Mouse (Mus musculus) midbrain, embryonic 14.5 days (tissue): ENCODE results near the gene Heatr5b. TPM values are rescaled to one million over a fixed set of nuclear protein-coding genes. Genes with fewer than 3 reads are reported as not detected.

Experiments
- ATAC-seq: fragments of 200-750 bp; cut with Nextera tagmentation; 2 replicates; pipeline ENCODE4 v1.8.0; 2017; ENCODE audit warnings: moderate number of reproducible peaks, moderate library complexity; ENCODE audit not compliant: low FRiP score, low TSS enrichment
- DNase-seq: peaks from one replicate; pipeline ENCODE4 v3.0.0-alpha.2; 2015
- H3K27ac ChIP-seq: fragments of 300-500 bp; sonication (generic); replicated peaks from 2 replicates; pipeline ENCODE4 v1.5.1; 2014; ENCODE audit warnings: mild to moderate bottlenecking, low read depth, low read length, moderate library complexity
- H3K27me3 ChIP-seq: fragments of 300-500 bp; sonication (generic); 2 replicates; pipeline ENCODE4 v1.6.1; 2014; ENCODE audit warnings: low read length, control low read depth, mixed read lengths; ENCODE audit not compliant: control insufficient read depth, insufficient read depth
- H3K36me3 ChIP-seq: fragments of 300-500 bp; sonication (generic); 2 replicates; pipeline ENCODE4 v1.6.1; 2014; ENCODE audit warnings: low read length, control low read depth; ENCODE audit not compliant: control insufficient read depth, insufficient read depth
- H3K4me1 ChIP-seq: fragments of 300-500 bp; sonication (generic); 2 replicates; pipeline ENCODE4 v1.6.1; 2014; ENCODE audit warnings: mild to moderate bottlenecking, antibody characterized with exemption, low read length, control low read depth; ENCODE audit not compliant: control insufficient read depth, insufficient read depth
- H3K4me2 ChIP-seq: fragments of 300-500 bp; sonication (generic); 2 replicates; pipeline ENCODE4 v1.6.1; 2014; ENCODE audit warnings: mild to moderate bottlenecking, low read length, moderate library complexity
- H3K4me3 ChIP-seq: fragments of 300-500 bp; sonication (generic); replicated peaks from 2 replicates; pipeline ENCODE4 v1.5.1; 2014; ENCODE audit warnings: low read depth, low read length
- H3K9ac ChIP-seq: fragments of 300-500 bp; sonication (generic); replicated peaks from 2 replicates; pipeline ENCODE4 v1.6.1; 2014; ENCODE audit warnings: mild to moderate bottlenecking, low read length, moderate library complexity
- H3K9me3 ChIP-seq: fragments of 300-500 bp; sonication (generic); 2 replicates; pipeline ENCODE4 v1.6.1; 2016; ENCODE audit warnings: low read length, control low read depth, mixed read lengths; ENCODE audit not compliant: control insufficient read depth
- WGBS: fragments of 180-500 bp; shearing (Covaris S2); extraction: QIAGEN DNeasy Blood & Tissue Kit; methylation state at CpG from one replicate; pipeline ENCODE4 v1.1.7; 2014; 5-methylcytosine and 5-hydroxymethylcytosine counted together
- polyA plus RNA-seq: library from polyadenylated mRNA; unstranded; fragments of >200 nt; fragmentation: Nextera tagmentation; extraction: Ambion mirVana; gene quantifications from 2 replicates; pipeline ENCODE4 v1.2.1, GENCODE M21; 2014

Heatr5b gene
- polyA plus RNA-seq, 1 experiment from 2014 or later = 21.1 TPM

DNA sequence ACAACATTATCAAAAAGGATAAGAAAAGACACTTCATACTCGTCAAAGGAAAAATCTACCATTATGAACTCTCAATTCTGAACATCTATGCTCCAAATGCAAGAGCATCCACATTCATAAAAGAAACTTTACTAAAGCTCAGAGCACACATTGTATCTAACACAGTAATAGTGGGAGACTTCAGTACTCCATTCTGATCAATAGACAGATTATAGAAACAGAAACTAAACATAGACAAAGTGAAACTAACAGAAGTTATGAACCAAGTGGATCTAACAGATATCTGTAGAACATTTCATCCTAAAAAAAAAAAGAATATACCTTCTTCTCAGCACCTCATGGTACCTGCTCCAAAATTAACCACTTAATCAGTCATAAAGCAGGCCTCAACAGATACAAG lies 56.4 kb downstream of the Heatr5b start:
- H3K4me3 ChIP-seq = no peak overlapping the region
- 98% methylated on average over 1 of the region's 1 CpGs for WGBS
- no peaks in the 10 kb centered on the region for H3K9me3 ChIP-seq
- H3K27me3 ChIP-seq = no peaks in the 10 kb centered on the region
- H3K4me2 ChIP-seq = no peak overlapping the region
- no peak overlapping the region for H3K9ac ChIP-seq
- no peak for DNase-seq
- ATAC-seq = no peak
- H3K4me1 ChIP-seq = no peaks in the 10 kb centered on the region
- H3K27ac ChIP-seq = no peak overlapping the region
- H3K36me3 ChIP-seq = peaks cover 28% of the 10 kb centered on the region

DNA sequence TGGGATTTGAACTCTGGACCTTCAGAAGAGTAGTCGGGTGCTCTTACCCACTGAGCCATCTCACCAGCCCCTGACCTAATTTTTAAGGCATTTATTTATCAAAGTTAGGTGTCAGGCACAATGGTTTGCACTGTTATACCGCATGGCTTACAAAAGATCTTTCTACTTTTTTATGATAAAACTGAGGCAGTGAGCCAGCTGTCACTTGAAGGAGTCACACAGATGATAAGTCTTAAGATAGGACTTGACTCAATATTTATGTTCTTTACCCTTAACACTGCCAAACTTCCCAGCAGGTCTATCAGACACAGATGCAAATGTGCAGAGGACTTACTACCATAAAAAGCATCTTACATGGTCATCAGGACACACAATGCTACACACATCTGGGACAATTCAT lies 62.8 kb downstream of the Heatr5b start:
- Histone ChIP-seq H3K4me2 (no peak overlapping the region), H3K9ac (no peak overlapping the region), H3K27ac (no peak overlapping the region), H3K36me3 (peaks cover 56% of the 10 kb centered on the region), H3K4me3 (no peak overlapping the region), H3K9me3 (no peaks in the 10 kb centered on the region), H3K4me1 (no peaks in the 10 kb centered on the region), H3K27me3 (no peaks in the 10 kb centered on the region)
- DNase-seq (no peak), ATAC-seq (no peak)
- WGBS = 94% methylated on average over 2 of the region's 2 CpGs

DNA sequence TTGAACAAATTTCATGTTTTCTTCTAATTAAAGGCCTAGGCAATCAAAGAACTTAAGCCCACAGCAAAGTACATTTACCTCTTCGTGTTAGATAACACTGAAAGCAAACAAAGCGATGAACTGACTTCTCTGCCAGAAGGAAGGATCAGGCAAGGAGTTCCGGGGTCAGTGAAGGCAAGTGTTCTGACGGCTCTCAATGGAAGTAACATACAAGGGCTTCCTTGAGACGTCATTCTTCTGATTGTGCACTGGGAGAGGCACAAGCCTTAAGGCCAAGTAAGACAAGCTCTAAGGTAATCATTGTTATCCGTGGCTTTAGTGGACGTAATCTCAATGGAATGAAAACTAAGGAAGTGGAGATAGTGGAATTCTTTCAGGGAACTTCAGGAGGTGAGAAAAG lies 64.2 kb downstream of the Heatr5b start:
- no peak overlapping the region for H3K27ac ChIP-seq
- H3K4me3 ChIP-seq = no peak overlapping the region
- H3K36me3 ChIP-seq = peaks cover 60% of the 10 kb centered on the region
- ATAC-seq (no peak), DNase-seq (no peak)
- no peak overlapping the region for H3K4me2 ChIP-seq
- WGBS = 86% methylated on average over 7 of the region's 7 CpGs
- no peak overlapping the region for H3K9ac ChIP-seq
- no peaks in the 10 kb centered on the region for H3K4me1 ChIP-seq
- H3K9me3 ChIP-seq = no peaks in the 10 kb centered on the region
- no peaks in the 10 kb centered on the region for H3K27me3 ChIP-seq

DNA sequence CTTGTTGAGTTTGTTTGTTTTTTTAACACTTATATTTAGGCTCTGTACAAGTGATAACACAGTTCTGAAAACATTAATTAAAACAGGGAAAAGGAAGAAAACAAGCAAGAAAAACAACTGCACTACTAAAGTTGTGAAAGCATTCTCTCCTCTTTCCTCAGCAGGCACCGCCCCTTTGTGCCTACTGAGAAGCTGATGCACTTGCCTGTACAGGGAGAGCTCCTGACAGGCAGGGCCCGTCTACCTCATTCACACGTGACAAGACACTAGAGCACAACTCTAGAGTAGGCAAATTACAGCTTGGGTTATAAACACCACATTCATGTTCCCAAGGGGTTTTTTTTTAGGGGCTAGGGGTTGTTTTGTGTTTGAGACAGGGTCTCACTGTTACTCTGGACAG lies 65.8 kb downstream of the Heatr5b start:
- Histone ChIP-seq H3K4me1 (no peaks in the 10 kb centered on the region), H3K27ac (no peak overlapping the region), H3K4me2 (no peak overlapping the region), H3K9me3 (no peaks in the 10 kb centered on the region), H3K36me3 (peaks cover 71% of the 10 kb centered on the region), H3K4me3 (no peak overlapping the region), H3K9ac (no peak overlapping the region), H3K27me3 (no peaks in the 10 kb centered on the region)
- ATAC-seq (no peak), DNase-seq (no peak)
- 86% methylated on average over 3 of the region's 3 CpGs for WGBS

DNA sequence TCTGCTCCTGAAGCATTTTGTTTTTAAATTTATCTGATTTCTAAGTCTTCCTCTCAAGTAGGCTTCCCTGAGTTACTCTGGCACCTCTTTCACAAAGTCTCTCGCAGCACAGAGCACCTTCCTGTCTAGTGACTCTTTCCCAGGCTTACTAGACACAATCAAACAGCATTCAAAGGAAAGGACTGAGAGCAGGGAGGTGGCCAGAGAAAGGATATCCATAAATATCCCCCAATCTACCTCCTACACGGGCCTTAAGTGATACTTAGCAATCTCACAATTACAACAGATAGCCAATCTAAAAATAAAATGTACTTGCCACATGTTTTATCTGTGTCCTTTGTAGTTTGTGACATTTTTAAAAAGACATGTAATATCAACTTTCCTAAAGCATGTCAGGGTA lies 66.2 kb downstream of the Heatr5b start:
- ATAC-seq = no peak
- H3K9ac ChIP-seq = no peak overlapping the region
- WGBS = 88% methylated on average over 2 of the region's 2 CpGs
- H3K4me2 ChIP-seq = no peak overlapping the region
- no peak for DNase-seq
- no peaks in the 10 kb centered on the region for H3K27me3 ChIP-seq
- H3K9me3 ChIP-seq = no peaks in the 10 kb centered on the region
- peaks cover 75% of the 10 kb centered on the region for H3K36me3 ChIP-seq
- no peak overlapping the region for H3K27ac ChIP-seq
- H3K4me3 ChIP-seq = no peak overlapping the region
- no peaks in the 10 kb centered on the region for H3K4me1 ChIP-seq

DNA sequence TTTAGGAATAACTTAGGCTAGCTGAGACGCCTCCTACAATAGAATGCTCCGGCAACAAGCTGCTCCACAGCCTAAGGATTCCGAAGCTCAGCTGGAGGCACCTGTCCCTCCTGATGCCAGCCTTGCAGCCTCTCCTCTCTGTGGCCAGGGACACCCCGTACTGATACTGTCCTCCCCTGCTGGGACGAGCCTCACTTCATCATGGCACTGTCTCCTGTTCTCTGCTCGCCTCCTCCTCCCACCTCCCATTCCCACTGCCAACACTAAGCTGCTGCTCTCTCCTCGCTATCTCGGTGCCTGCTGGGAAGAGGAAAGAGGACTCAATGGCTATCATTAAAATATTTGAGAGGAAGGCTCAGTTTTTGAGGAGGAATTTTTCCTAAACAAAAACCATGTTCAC lies 67.6 kb downstream of the Heatr5b start:
- H3K4me1 ChIP-seq = no peaks in the 10 kb centered on the region
- H3K27me3 ChIP-seq = no peaks in the 10 kb centered on the region
- peaks cover 70% of the 10 kb centered on the region for H3K36me3 ChIP-seq
- no peak overlapping the region for H3K4me3 ChIP-seq
- H3K27ac ChIP-seq = no peak overlapping the region
- WGBS = 77% methylated on average over 8 of the region's 8 CpGs
- H3K9me3 ChIP-seq = no peaks in the 10 kb centered on the region
- ATAC-seq (no peak), DNase-seq (no peak)
- H3K9ac ChIP-seq = no peak overlapping the region
- H3K4me2 ChIP-seq = no peak overlapping the region

DNA sequence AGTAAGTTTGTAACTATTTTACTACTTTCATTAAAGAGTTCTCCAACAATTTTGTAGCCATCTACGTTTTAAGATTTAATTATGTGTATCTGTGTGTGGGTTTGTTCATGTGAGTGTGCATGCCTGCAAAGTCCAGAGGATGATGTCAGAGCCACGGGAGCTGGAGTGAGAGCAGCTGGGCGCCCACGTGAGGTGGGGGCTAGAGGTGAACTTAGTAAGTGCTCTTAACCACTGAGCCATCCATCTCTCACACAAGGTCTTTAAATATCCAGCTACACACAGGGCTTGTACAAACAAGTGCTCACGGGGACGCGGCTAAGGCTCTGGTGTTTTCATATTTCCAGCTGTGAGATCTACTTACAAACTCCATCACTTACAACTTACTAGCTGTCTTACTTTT lies 69.1 kb downstream of the Heatr5b start:
- H3K4me2 ChIP-seq = no peak overlapping the region
- H3K9ac ChIP-seq = no peak overlapping the region
- ATAC-seq = no peak
- no peak overlapping the region for H3K27ac ChIP-seq
- H3K27me3 ChIP-seq = no peaks in the 10 kb centered on the region
- H3K4me1 ChIP-seq = no peaks in the 10 kb centered on the region
- H3K36me3 ChIP-seq = peaks cover 66% of the 10 kb centered on the region
- no peak overlapping the region for H3K4me3 ChIP-seq
- WGBS = 89% methylated on average over 7 of the region's 7 CpGs
- DNase-seq = no peak
- H3K9me3 ChIP-seq = no peaks in the 10 kb centered on the region

DNA sequence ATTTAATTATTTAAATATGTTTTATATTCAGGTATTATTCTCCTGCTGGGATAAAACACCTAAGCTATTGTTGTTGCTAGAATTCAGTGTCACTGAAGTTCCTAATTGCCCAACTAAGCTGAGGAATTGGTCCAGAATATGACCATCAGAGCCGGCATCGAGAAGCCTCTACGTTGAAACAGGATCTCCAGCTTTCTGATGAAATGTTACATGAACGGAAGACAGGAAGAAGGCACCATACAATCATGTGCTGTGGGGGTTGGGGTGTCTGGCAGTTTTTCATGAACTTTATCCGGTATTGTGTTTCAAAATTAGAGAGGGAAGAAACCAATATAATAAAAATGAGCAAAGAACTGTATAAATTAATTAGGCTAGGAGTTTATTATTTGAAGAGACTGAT lies 71.9 kb downstream of the Heatr5b start:
- H3K9ac ChIP-seq = no peak overlapping the region
- DNase-seq (no peak), ATAC-seq (no peak)
- no peak overlapping the region for H3K4me2 ChIP-seq
- no peak overlapping the region for H3K4me3 ChIP-seq
- 96% methylated on average over 5 of the region's 5 CpGs for WGBS
- H3K27me3 ChIP-seq = no peaks in the 10 kb centered on the region
- H3K36me3 ChIP-seq = peaks cover 53% of the 10 kb centered on the region
- H3K4me1 ChIP-seq = no peaks in the 10 kb centered on the region
- no peaks in the 10 kb centered on the region for H3K9me3 ChIP-seq
- no peak overlapping the region for H3K27ac ChIP-seq

DNA sequence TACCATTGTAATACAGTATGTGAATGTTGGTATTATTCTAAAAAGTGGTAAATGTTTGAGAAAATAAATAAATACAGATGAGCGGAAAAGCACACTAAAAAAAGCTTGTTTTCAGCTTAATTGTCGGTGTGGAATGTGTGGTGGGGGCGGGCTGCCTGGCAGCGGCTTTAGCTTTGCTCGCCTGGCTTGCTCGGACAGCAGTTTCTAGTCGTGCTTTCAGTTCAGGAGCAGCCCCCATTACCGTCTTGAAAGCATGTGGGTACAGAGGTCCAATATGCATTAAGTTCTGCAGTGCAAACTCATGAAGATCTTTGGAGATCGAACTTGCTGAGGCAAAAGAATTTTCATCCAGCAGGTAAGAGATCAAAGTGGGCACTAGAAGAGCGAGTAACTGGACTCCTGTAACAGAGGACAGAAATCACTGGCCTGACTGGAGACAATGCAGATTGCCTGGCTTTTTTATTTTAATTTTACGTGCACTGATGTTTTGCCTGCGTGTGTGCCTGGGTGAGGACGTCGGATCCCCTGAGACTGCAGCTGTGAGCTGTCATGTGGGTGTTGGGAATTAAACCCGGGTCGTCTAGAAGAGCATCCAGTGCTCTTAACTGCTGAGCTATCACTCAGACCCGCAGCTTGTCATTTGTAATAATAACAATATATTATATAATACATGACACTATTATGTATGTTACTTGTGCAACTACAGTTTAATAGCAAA lies 82.1 kb downstream of the Heatr5b start:
- Histone ChIP-seq H3K36me3 (peaks cover 51% of the 10 kb centered on the region), H3K27me3 (no peaks in the 10 kb centered on the region), H3K4me1 (no peaks in the 10 kb centered on the region), H3K4me3 (no peak overlapping the region), H3K27ac (no peak overlapping the region), H3K9ac (no peak overlapping the region), H3K4me2 (no peak overlapping the region), H3K9me3 (no peaks in the 10 kb centered on the region)
- ATAC-seq (no peak), DNase-seq (no peak)
- WGBS = 54% methylated on average over 17 of the region's 17 CpGs
